Mouse (Mus musculus) forebrain, embryonic 12.5 days (tissue): ENCODE results near the gene Zfp341. TPM values are rescaled to one million over a fixed set of nuclear protein-coding genes. Genes with fewer than 3 reads are reported as not detected.

Experiments
- ATAC-seq: fragments of 200-750 bp; cut with Nextera tagmentation; 2 replicates; pipeline ENCODE4 v1.8.0; 2017; ENCODE audit warnings: moderate TSS enrichment; ENCODE audit not compliant: low FRiP score
- H3K27ac ChIP-seq: fragments of 300-500 bp; sonication (generic); 2 replicates; pipeline ENCODE4 v1.5.1; 2016; ENCODE audit warnings: mild to moderate bottlenecking
- H3K27me3 ChIP-seq: fragments of 300-500 bp; sonication (generic); 2 replicates; pipeline ENCODE4 v1.6.1; 2016; ENCODE audit warnings: mild to moderate bottlenecking
- H3K36me3 ChIP-seq: fragments of 300-500 bp; sonication (generic); replicated peaks from 2 replicates; pipeline ENCODE4 v1.6.1; 2016; ENCODE audit warnings: mild to moderate bottlenecking
- H3K4me1 ChIP-seq: fragments of 300-500 bp; sonication (generic); 2 replicates; pipeline ENCODE4 v1.6.1; 2016
- H3K4me2 ChIP-seq: fragments of 300-500 bp; sonication (generic); 2 replicates; pipeline ENCODE4 v1.6.1; 2016; ENCODE audit warnings: mild to moderate bottlenecking, moderate library complexity
- H3K4me3 ChIP-seq: fragments of 300-500 bp; sonication (generic); replicated peaks from 2 replicates; pipeline ENCODE4 v1.5.1; 2016; ENCODE audit warnings: mild to moderate bottlenecking
- H3K9ac ChIP-seq: fragments of 300-500 bp; sonication (generic); 2 replicates; pipeline ENCODE4 v1.6.1; 2016; ENCODE audit warnings: mild to moderate bottlenecking
- H3K9me3 ChIP-seq: fragments of 300-500 bp; sonication (generic); 2 replicates; pipeline ENCODE4 v1.6.1; 2016
- WGBS: fragments of 180-500 bp; shearing (Covaris S2); methylation state at CpG from one replicate; pipeline ENCODE4 v1.1.7; 2016; 5-methylcytosine and 5-hydroxymethylcytosine counted together
- polyA plus RNA-seq: library from polyadenylated mRNA; unstranded; fragments of >200 nt; fragmentation: Nextera tagmentation; extraction: Ambion mirVana; gene quantifications from 2 replicates; pipeline ENCODE4 v1.2.1, GENCODE M21; 2016

Zfp341 gene
- polyA plus RNA-seq, 1 experiment from 2014 or later, result 1.2 TPM

GRCm38 (mm10) chr2:154617061-154617460 is 4.0 kb downstream of the Zfp341 start:
- H3K4me3 ChIP-seq, result no peak overlapping the region
- H3K9me3 ChIP-seq, result no peaks in the 10 kb centered on the region
- WGBS, result 91% methylated on average over 3 of the region's 3 CpGs
- H3K9ac ChIP-seq, result no peak overlapping the region
- ATAC-seq, result no peak
- H3K4me1 ChIP-seq, result peaks cover 21% of the 10 kb centered on the region
- H3K27ac ChIP-seq, result no peak overlapping the region
- no peak overlapping the region for H3K4me2 ChIP-seq
- no peaks in the 10 kb centered on the region for H3K27me3 ChIP-seq
- H3K36me3 ChIP-seq, result no peaks in the 10 kb centered on the region

GRCm38 (mm10) chr2:154621684-154622083 is 8.6 kb downstream of the Zfp341 start:
- H3K4me2 ChIP-seq, result no peak overlapping the region
- H3K9ac ChIP-seq, result no peak overlapping the region
- peaks cover 3% of the 10 kb centered on the region for H3K9me3 ChIP-seq
- no peak for ATAC-seq
- H3K4me1 ChIP-seq, result no peaks in the 10 kb centered on the region
- H3K27me3 ChIP-seq, result no peaks in the 10 kb centered on the region
- H3K4me3 ChIP-seq, result no peak overlapping the region
- H3K36me3 ChIP-seq, result peaks cover 35% of the 10 kb centered on the region
- H3K27ac ChIP-seq, result no peak overlapping the region
- 88% methylated on average over 5 of the region's 5 CpGs for WGBS

GRCm38 (mm10) chr2:154624137-154624536 is 11.0 kb downstream of the Zfp341 start:
- Histone ChIP-seq H3K9ac (no peak overlapping the region), H3K27ac (no peak overlapping the region), H3K36me3 (peaks cover 48% of the 10 kb centered on the region), H3K27me3 (no peaks in the 10 kb centered on the region), H3K9me3 (peaks cover 3% of the 10 kb centered on the region), H3K4me1 (no peaks in the 10 kb centered on the region), H3K4me3 (no peak overlapping the region), H3K4me2 (no peak overlapping the region)
- ATAC-seq, result no peak

GRCm38 (mm10) chr2:154630531-154630930 is 17.4 kb downstream of the Zfp341 start:
- WGBS, result 76% methylated on average over 5 of the region's 5 CpGs
- H3K4me3 ChIP-seq, result no peak overlapping the region
- H3K9me3 ChIP-seq, result no peaks in the 10 kb centered on the region
- no peak overlapping the region for H3K27ac ChIP-seq
- no peaks in the 10 kb centered on the region for H3K27me3 ChIP-seq
- no peak overlapping the region for H3K4me2 ChIP-seq
- no peaks in the 10 kb centered on the region for H3K4me1 ChIP-seq
- H3K9ac ChIP-seq, result no peak overlapping the region
- ATAC-seq, result no peak
- H3K36me3 ChIP-seq, result peaks cover 49% of the 10 kb centered on the region

- H3K27ac ChIP-seq, result no peak overlapping the region
- no peak for ATAC-seq
- no peak overlapping the region for H3K9ac ChIP-seq
- H3K4me3 ChIP-seq, result no peak overlapping the region
- H3K4me1 ChIP-seq, result no peaks in the 10 kb centered on the region
- 92% methylated on average over 16 of the region's 16 CpGs for WGBS
- H3K4me2 ChIP-seq, result no peak overlapping the region
- H3K9me3 ChIP-seq, result no peaks in the 10 kb centered on the region
- H3K27me3 ChIP-seq, result no peaks in the 10 kb centered on the region
- peaks cover 54% of the 10 kb centered on the region for H3K36me3 ChIP-seq
These were observed 19.2 kb downstream of the Zfp341 start for GRCm38 (mm10) chr2:154632203-154632780.

GRCm38 (mm10) chr2:154633039-154633742 is 20.1 kb downstream of the Zfp341 start:
- Histone ChIP-seq H3K36me3 (peaks cover 58% of the 10 kb centered on the region), H3K27me3 (no peaks in the 10 kb centered on the region), H3K4me3 (no peak overlapping the region), H3K4me2 (no peak overlapping the region), H3K27ac (no peak overlapping the region), H3K4me1 (no peaks in the 10 kb centered on the region), H3K9ac (no peak overlapping the region), H3K9me3 (0 out of 2 replicates have a peak, but pooled peaks cover 2% of the 10 kb centered on the region)
- 93% methylated on average over 5 of the region's 5 CpGs for WGBS
- ATAC-seq, result no peak

- H3K27ac ChIP-seq, result no peak overlapping the region
- no peak overlapping the region for H3K4me3 ChIP-seq
- H3K36me3 ChIP-seq, result peaks cover 60% of the 10 kb centered on the region
- no peak overlapping the region for H3K9ac ChIP-seq
- H3K9me3 ChIP-seq, result 0 out of 2 replicates have a peak, but pooled peaks cover 6% of the 10 kb centered on the region
- WGBS, result 94% methylated on average over 9 of the region's 9 CpGs
- no peak overlapping the region for H3K4me2 ChIP-seq
- ATAC-seq, result no peak
- H3K27me3 ChIP-seq, result no peaks in the 10 kb centered on the region
- H3K4me1 ChIP-seq, result no peaks in the 10 kb centered on the region
These were observed 21.0 kb downstream of the Zfp341 start for GRCm38 (mm10) chr2:154633876-154634644.

GRCm38 (mm10) chr2:154635826-154636225 is 22.7 kb downstream of the Zfp341 start:
- Histone ChIP-seq H3K9ac (no peak overlapping the region), H3K27ac (no peak overlapping the region), H3K4me1 (no peaks in the 10 kb centered on the region), H3K9me3 (0 out of 2 replicates have a peak, but pooled peaks cover 6% of the 10 kb centered on the region), H3K36me3 (peaks cover 61% of the 10 kb centered on the region), H3K4me3 (no peak overlapping the region), H3K4me2 (no peak overlapping the region), H3K27me3 (no peaks in the 10 kb centered on the region)
- 93% methylated on average over 2 of the region's 2 CpGs for WGBS
- ATAC-seq, result no peak

GRCm38 (mm10) chr2:154638521-154638920 is 25.4 kb downstream of the Zfp341 start:
- H3K9me3 ChIP-seq, result 0 out of 2 replicates have a peak, but pooled peaks cover 6% of the 10 kb centered on the region
- H3K36me3 ChIP-seq, result peaks cover 65% of the 10 kb centered on the region
- no peak overlapping the region for H3K4me3 ChIP-seq
- no peak overlapping the region for H3K4me2 ChIP-seq
- no peaks in the 10 kb centered on the region for H3K27me3 ChIP-seq
- no peaks in the 10 kb centered on the region for H3K4me1 ChIP-seq
- H3K27ac ChIP-seq, result no peak overlapping the region
- WGBS, result 97% methylated on average over 3 of the region's 3 CpGs
- ATAC-seq, result no peak
- no peak overlapping the region for H3K9ac ChIP-seq

GRCm38 (mm10) chr2:154639115-154639514 is 26.0 kb downstream of the Zfp341 start:
- Histone ChIP-seq H3K4me2 (no peak overlapping the region), H3K9ac (no peak overlapping the region), H3K4me1 (no peaks in the 10 kb centered on the region), H3K27me3 (no peaks in the 10 kb centered on the region), H3K36me3 (peaks cover 68% of the 10 kb centered on the region), H3K9me3 (0 out of 2 replicates have a peak, but pooled peaks cover 6% of the 10 kb centered on the region), H3K27ac (no peak overlapping the region), H3K4me3 (no peak overlapping the region)
- ATAC-seq, result no peak
- 93% methylated on average over 4 of the region's 4 CpGs for WGBS

GRCm38 (mm10) chr2:154641176-154641575 is 28.1 kb downstream of the Zfp341 start:
- H3K4me1 ChIP-seq, result no peaks in the 10 kb centered on the region
- H3K36me3 ChIP-seq, result peaks cover 68% of the 10 kb centered on the region
- no peak overlapping the region for H3K9ac ChIP-seq
- no peaks in the 10 kb centered on the region for H3K27me3 ChIP-seq
- ATAC-seq, result no peak
- no peak overlapping the region for H3K27ac ChIP-seq
- H3K9me3 ChIP-seq, result 0 out of 2 replicates have a peak, but pooled peaks cover 6% of the 10 kb centered on the region
- 86% methylated on average over 8 of the region's 8 CpGs for WGBS
- no peak overlapping the region for H3K4me2 ChIP-seq
- no peak overlapping the region for H3K4me3 ChIP-seq

GRCm38 (mm10) chr2:154642005-154642459 is 28.9 kb downstream of the Zfp341 start:
- Histone ChIP-seq H3K36me3 (peaks cover 74% of the 10 kb centered on the region), H3K27ac (no peak overlapping the region), H3K4me1 (no peaks in the 10 kb centered on the region), H3K9ac (no peak overlapping the region), H3K4me3 (no peak overlapping the region), H3K4me2 (no peak overlapping the region), H3K27me3 (no peaks in the 10 kb centered on the region), H3K9me3 (0 out of 2 replicates have a peak, but pooled peaks cover 6% of the 10 kb centered on the region)
- ATAC-seq, result no peak
- WGBS, result 98% methylated on average over 9 of the region's 9 CpGs
